Mouse (Mus musculus): Measurements from ENCODE around the gene Tmprss11e. TPM values are rescaled to one million over a fixed set of nuclear protein-coding genes. Genes with fewer than 3 reads are reported as not detected.

The Tmprss11e gene
- polyA plus RNA-seq (2012; ENCODE audit: low replicate concordance): not detected in 2 replicates

GRCm38 (mm10) chr5:86745715-86746114, at the start of gene Tmprss11e:
Gene Tmprss11e, minus strand, starts transcription at chr5:86745815.

GRCm38 (mm10) chr5:86676262-86676661, 69.4 kb downstream of the Tmprss11e start, which contains the start of gene Tmprss11b:
Gene Tmprss11b, minus strand, starts transcription at chr5:86676362.

Other genes with a start within 250 kb of the Tmprss11e start
- not detected in 2 replicates for gene Tmprss11g, start 227.2 kb downstream of the Tmprss11e start, polyA plus RNA-seq (2012; ENCODE audit: low replicate concordance)
- gene Tmprss11f, start 113.4 kb downstream of the Tmprss11e start, polyA plus RNA-seq (2012; ENCODE audit: low replicate concordance): not detected in 2 replicates
- gene Tmprss11b, start 69.5 kb downstream of the Tmprss11e start, polyA plus RNA-seq (2012; ENCODE audit: low replicate concordance): not detected in 2 replicates
- gene Ythdc1, start 58.4 kb upstream of the Tmprss11e start, polyA plus RNA-seq (2012; ENCODE audit: low replicate concordance): 29.4 and 34.8 TPM in 2 replicates
- gene Ugt2b34, start 161.1 kb upstream of the Tmprss11e start, polyA plus RNA-seq (2012; ENCODE audit: low replicate concordance): not detected in 2 replicates
- gene Ugt2b1, start 180.7 kb upstream of the Tmprss11e start, polyA plus RNA-seq (2012; ENCODE audit: low replicate concordance): not detected in 2 replicates